ENCODE assay signal across 11 mouse cellular contexts in genomic region chr9:119037076-119037730, GRCm38 (mm10). TPM values are rescaled to one million over a fixed set of nuclear protein-coding genes. Genes with fewer than 3 reads are reported as not detected.
DNase-seq lines count a peak whose midpoint lies in the region; ATAC-seq lines count a peak whose summit lies in the region.
"Had no signal": no experiment of that assay in that cellular context is flagged by ENCODE, and none has a peak within 500 bp of the region (broad histone marks: within the 10 kb centered on the region; RNA-seq: fewer than 3 reads in every experiment).

No protein-coding gene starts in this region.

- 67% methylated on average over 15 of the region's 15 CpGs for WGBS in embryonic facial prominence, embryonic 13.5 days
- WGBS in embryonic facial prominence, embryonic 10.5 days = 87% methylated on average over 15 of the region's 15 CpGs

- H3K9ac ChIP-seq in embryonic facial prominence, embryonic 13.5 days = no peak overlapping the region
- H3K9ac ChIP-seq: liver, embryonic 13.5 days had no signal

- peak overlapping the region; percentile 68 for H3K27ac ChIP-seq in embryonic facial prominence, embryonic 13.5 days
- H3K27ac ChIP-seq in embryonic facial prominence, embryonic 10.5 days (replicated peaks) = no peak overlapping the region
- H3K27ac ChIP-seq: liver, embryonic 13.5 days had no signal

- H3K27me3 ChIP-seq in embryonic facial prominence, embryonic 13.5 days = no peaks in the 10 kb centered on the region
- H3K27me3 ChIP-seq in embryonic facial prominence, embryonic 10.5 days (replicated peaks; ENCODE audit: low read depth, poor library complexity, severe bottlenecking) = no peaks in the 10 kb centered on the region
- H3K27me3 ChIP-seq: liver, embryonic 13.5 days had no signal

- no peak overlapping the region for H3K4me3 ChIP-seq in embryonic facial prominence, embryonic 13.5 days
- H3K4me3 ChIP-seq in embryonic facial prominence, embryonic 10.5 days = no peak overlapping the region
- H3K4me3 ChIP-seq: liver, embryonic 13.5 days had no signal

- ATAC-seq in embryonic facial prominence, embryonic 13.5 days (ENCODE audit: insufficient number of reproducible peaks, insufficient read depth, low FRiP score, low TSS enrichment, low read depth) = no peak

- no peaks in the 10 kb centered on the region for H3K9me3 ChIP-seq in embryonic facial prominence, embryonic 13.5 days
- H3K9me3 ChIP-seq in embryonic facial prominence, embryonic 10.5 days = no peaks in the 10 kb centered on the region
- H3K9me3 ChIP-seq: liver, embryonic 13.5 days had no signal

- no peak overlapping the region for H3K4me2 ChIP-seq in embryonic facial prominence, embryonic 13.5 days
- H3K4me2 ChIP-seq: liver, embryonic 13.5 days had no signal

- H3K36me3 ChIP-seq in embryonic facial prominence, embryonic 13.5 days = peaks cover 62% of the 10 kb centered on the region
- peaks cover 71% of the 10 kb centered on the region for H3K36me3 ChIP-seq in embryonic facial prominence, embryonic 10.5 days (replicated peaks)

- H3K4me1 ChIP-seq in embryonic facial prominence, embryonic 13.5 days = peaks cover 56% of the 10 kb centered on the region
- H3K4me1 ChIP-seq in embryonic facial prominence, embryonic 10.5 days = peaks cover 31% of the 10 kb centered on the region

- DNase-seq in embryonic facial prominence, embryonic 10.5 days (ENCODE audit: low spot score) = no peak
- peak; percentile 53 to 56 for DNase-seq in kidney, postnatal 36 days
- DNase-seq in kidney, adult 9 months = no peak
- peak; percentile 72 for DNase-seq in adipocyte (ENCODE audit: low spot score)
- DNase-seq in heart, postnatal 4 days = peak; percentile 45
- no peak for DNase-seq in spleen, postnatal 10 days (ENCODE audit: low spot score in 2 of 2)
- DNase-seq in lung, postnatal 14 days = no peak
- DNase-seq: cerebellum, adult 2 months; kidney, postnatal 14 days; liver, embryonic 13.5 days had no signal

RNA-seq across cellular contexts. Expression of gene Vill, which starts 15.4 kb away (rescaled TPM):
- 21.4 and 25.5 TPM in 2 replicates for polyA plus RNA-seq in embryonic facial prominence, embryonic 13.5 days (2015; fragmentation: Nextera tagmentation; extraction: Ambion mirVana)
- polyA plus RNA-seq in embryonic facial prominence, embryonic 10.5 days (2016; fragmentation: Nextera tagmentation; extraction: Ambion mirVana) = 19.3 and 20.5 TPM in 2 replicates
- 1 to 10 TPM; 4.5 to 5.4 TPM for total RNA-seq in heart, postnatal 4 days (2021)

RNA-seq across cellular contexts. Expression of gene Plcd1, which starts 56.1 kb away (rescaled TPM):
- polyA plus RNA-seq in embryonic facial prominence, embryonic 13.5 days (2015; fragmentation: Nextera tagmentation; extraction: Ambion mirVana) = 29.1 and 30.9 TPM in 2 replicates
- polyA plus RNA-seq in embryonic facial prominence, embryonic 10.5 days (2016; fragmentation: Nextera tagmentation; extraction: Ambion mirVana) = 20.7 and 21.2 TPM in 2 replicates
- total RNA-seq in heart, postnatal 4 days (2021) = 10 to 100 TPM; 16.3 to 20.1 TPM

Comparison
In these comparisons a context has a peak if more than half of its experiments do, and no peak if none do; other contexts are left out.
1. DNase-seq: peak in kidney, postnatal 36 days (2 of 2), adipocyte (single experiment) and heart, postnatal 4 days (single experiment); none in embryonic facial prominence, embryonic 10.5 days (single experiment), kidney, adult 9 months (single experiment), spleen, postnatal 10 days (0 of 2) and lung, postnatal 14 days (single experiment).